Mouse (Mus musculus): ENCODE data around the gene Ttc39a. TPM values are rescaled to one million over a fixed set of nuclear protein-coding genes. Genes with fewer than 3 reads are reported as not detected.
A peak's percentile ranks its signal among the peaks of the same experiment; 100 is the strongest.

The Ttc39a gene
- polyA plus RNA-seq (2015; fragmentation: Nextera tagmentation; extraction: Ambion mirVana), result 2.6 and 3.0 TPM in 2 replicates

- DNase-seq (ENCODE audit: low spot score) (peak; percentile 30), ATAC-seq (replicated peaks; ENCODE audit: low FRiP score, low read depth) (peak; percentile 71)
- Histone ChIP-seq H3K36me3 (ENCODE audit: insufficient read depth, low read length) (no peaks in the 10 kb centered on the region), H3K9ac (ENCODE audit: low read depth, low read length) (peak within 1 kb of the TSS; percentile 63), H3K27ac (0 out of 2 replicates have a peak within 1 kb of the TSS, but pooled peaks have one; percentile 11), H3K9me3 (replicated peaks; ENCODE audit: low read length) (no peaks in the 10 kb centered on the region), H3K27me3 (ENCODE audit: insufficient read depth, low read length) (no peaks in the 10 kb centered on the region), H3K4me2 (ENCODE audit: low read length) (peak within 1 kb of the TSS; percentile 99), H3K4me3 (replicated peaks; ENCODE audit: low read depth, low read length) (peak within 1 kb of the TSS; percentile 59), H3K4me1 (replicated peaks; ENCODE audit: insufficient read depth, low read length) (no peaks in the 10 kb centered on the region)
- no peak for TF ChIP-seq CTCF (IDR thresholded peaks at IDR 0.05; ENCODE audit: low read depth)
- 2% methylated on average over 56 of the region's 56 CpGs for WGBS
Measured at GRCm38 (mm10) chr4:109406486-109407175, at the start of gene Ttc39a. Gene Ttc39a (plus strand): TSS chr4:109406623.

- DNase-seq (ENCODE audit: low spot score), result no peak
- no peak for TF ChIP-seq CTCF (IDR thresholded peaks at IDR 0.05; ENCODE audit: low read depth)
- no peak overlapping the region for H3K4me3 ChIP-seq (replicated peaks; ENCODE audit: low read depth, low read length)
- no peaks in the 10 kb centered on the region for H3K9me3 ChIP-seq (replicated peaks; ENCODE audit: low read length)
- 90% methylated on average over 1 of the region's 1 CpGs for WGBS
- no peaks in the 10 kb centered on the region for H3K4me1 ChIP-seq (replicated peaks; ENCODE audit: insufficient read depth, low read length)
- H3K27me3 ChIP-seq (ENCODE audit: insufficient read depth, low read length), result no peaks in the 10 kb centered on the region
- no peak overlapping the region for H3K9ac ChIP-seq (ENCODE audit: low read depth, low read length)
- H3K36me3 ChIP-seq (ENCODE audit: insufficient read depth, low read length), result peaks cover 7% of the 10 kb centered on the region
- no peak overlapping the region for H3K4me2 ChIP-seq (ENCODE audit: low read length)
- ATAC-seq (replicated peaks; ENCODE audit: low FRiP score, low read depth), result no peak
- H3K27ac ChIP-seq, result no peak overlapping the region
Measured at GRCm38 (mm10) chr4:109378107-109378506, 28.3 kb upstream of the Ttc39a start.

- H3K4me1 ChIP-seq (replicated peaks; ENCODE audit: insufficient read depth, low read length), result no peaks in the 10 kb centered on the region
- H3K27ac ChIP-seq, result no peak overlapping the region
- no peaks in the 10 kb centered on the region for H3K9me3 ChIP-seq (replicated peaks; ENCODE audit: low read length)
- no peak overlapping the region for H3K4me3 ChIP-seq (replicated peaks; ENCODE audit: low read depth, low read length)
- 83% methylated on average over 2 of the region's 2 CpGs for WGBS
- H3K27me3 ChIP-seq (ENCODE audit: insufficient read depth, low read length), result no peaks in the 10 kb centered on the region
- peaks cover 4% of the 10 kb centered on the region; the same call in 1 of the 2 replicates for H3K36me3 ChIP-seq (ENCODE audit: insufficient read depth, low read length)
- no peak for TF ChIP-seq CTCF (IDR thresholded peaks at IDR 0.05; ENCODE audit: low read depth)
- no peak overlapping the region for H3K4me2 ChIP-seq (ENCODE audit: low read length)
- DNase-seq (ENCODE audit: low spot score) (no peak), ATAC-seq (replicated peaks; ENCODE audit: low FRiP score, low read depth) (no peak)
- no peak overlapping the region for H3K9ac ChIP-seq (ENCODE audit: low read depth, low read length)
Measured at GRCm38 (mm10) chr4:109382457-109382856, 24.0 kb upstream of the Ttc39a start.

GRCm38 (mm10) chr4:109385599-109385998 lies 20.8 kb upstream of the Ttc39a start:
- DNase-seq (ENCODE audit: low spot score), result no peak
- H3K9me3 ChIP-seq (replicated peaks; ENCODE audit: low read length), result no peaks in the 10 kb centered on the region
- ATAC-seq (replicated peaks; ENCODE audit: low FRiP score, low read depth), result no peak
- no peaks in the 10 kb centered on the region for H3K27me3 ChIP-seq (ENCODE audit: insufficient read depth, low read length)
- H3K36me3 ChIP-seq (ENCODE audit: insufficient read depth, low read length), result no peaks in the 10 kb centered on the region; the same call in 1 of the 2 replicates
- no peak for TF ChIP-seq CTCF (IDR thresholded peaks at IDR 0.05; ENCODE audit: low read depth)
- no peak overlapping the region for H3K4me2 ChIP-seq (ENCODE audit: low read length)
- no peak overlapping the region for H3K27ac ChIP-seq
- 55% methylated on average over 4 of the region's 4 CpGs for WGBS
- no peak overlapping the region for H3K9ac ChIP-seq (ENCODE audit: low read depth, low read length)
- no peaks in the 10 kb centered on the region for H3K4me1 ChIP-seq (replicated peaks; ENCODE audit: insufficient read depth, low read length)
- no peak overlapping the region for H3K4me3 ChIP-seq (replicated peaks; ENCODE audit: low read depth, low read length)

GRCm38 (mm10) chr4:109393229-109393779 lies 13.1 kb upstream of the Ttc39a start:
- no peak overlapping the region for H3K4me2 ChIP-seq (ENCODE audit: low read length)
- no peaks in the 10 kb centered on the region for H3K36me3 ChIP-seq (ENCODE audit: insufficient read depth, low read length)
- TF ChIP-seq CTCF (IDR thresholded peaks at IDR 0.05; ENCODE audit: low read depth), result no peak
- no peaks in the 10 kb centered on the region for H3K4me1 ChIP-seq (replicated peaks; ENCODE audit: insufficient read depth, low read length)
- DNase-seq (ENCODE audit: low spot score), result no peak
- no peaks in the 10 kb centered on the region for H3K9me3 ChIP-seq (replicated peaks; ENCODE audit: low read length)
- WGBS, result 64% methylated on average over 6 of the region's 6 CpGs
- H3K4me3 ChIP-seq (replicated peaks; ENCODE audit: low read depth, low read length), result no peak overlapping the region
- no peak overlapping the region for H3K9ac ChIP-seq (ENCODE audit: low read depth, low read length)
- H3K27me3 ChIP-seq (ENCODE audit: insufficient read depth, low read length), result no peaks in the 10 kb centered on the region
- no peak overlapping the region for H3K27ac ChIP-seq
- no peak for ATAC-seq (replicated peaks; ENCODE audit: low FRiP score, low read depth)

- DNase-seq (ENCODE audit: low spot score) (peak; percentile 15), ATAC-seq (replicated peaks; ENCODE audit: low FRiP score, low read depth) (peak; percentile 68)
- no peaks in the 10 kb centered on the region for H3K9me3 ChIP-seq (replicated peaks; ENCODE audit: low read length)
- no peak overlapping the region for H3K27ac ChIP-seq
- 0 out of 2 replicates have a peak overlapping the region, but pooled peaks have one; percentile 4 for H3K4me3 ChIP-seq (replicated peaks; ENCODE audit: low read depth, low read length)
- H3K27me3 ChIP-seq (ENCODE audit: insufficient read depth, low read length), result no peaks in the 10 kb centered on the region
- peak overlapping the region; percentile 31; the same call in 1 of the 2 replicates for H3K9ac ChIP-seq (ENCODE audit: low read depth, low read length)
- peak overlapping the region; percentile 42 for H3K4me2 ChIP-seq (ENCODE audit: low read length)
- H3K36me3 ChIP-seq (ENCODE audit: insufficient read depth, low read length), result no peaks in the 10 kb centered on the region
- peak; percentile 37 for TF ChIP-seq CTCF (IDR thresholded peaks at IDR 0.05; ENCODE audit: low read depth)
- no peaks in the 10 kb centered on the region for H3K4me1 ChIP-seq (replicated peaks; ENCODE audit: insufficient read depth, low read length)
- 4% methylated on average over 13 of the region's 13 CpGs for WGBS
Measured at GRCm38 (mm10) chr4:109393902-109394301, 12.5 kb upstream of the Ttc39a start.
